Mouse (Mus musculus) mouse embryonic stem cell (cell line): Measurements from ENCODE around the gene Tmed10.

Experiments used
- in situ Hi-C, 2 experiments: fragments of 300-500 bp; cut with MboI; formaldehyde crosslinking; loops; 1 replicate in 1 of 2; 3 replicates in 1 of 2; pipeline ENCODE4 v1.14.3; 2019 to 2020; ENCODE audit warnings: low sequenced_read_pairs in 2 of 2, low pct_unique_long_range_greater_than_20kb in 1 of 2, mixed read lengths in 1 of 2; ENCODE audit not compliant: unreplicated experiment in 1 of 2

Tmed10 gene

DNA sequence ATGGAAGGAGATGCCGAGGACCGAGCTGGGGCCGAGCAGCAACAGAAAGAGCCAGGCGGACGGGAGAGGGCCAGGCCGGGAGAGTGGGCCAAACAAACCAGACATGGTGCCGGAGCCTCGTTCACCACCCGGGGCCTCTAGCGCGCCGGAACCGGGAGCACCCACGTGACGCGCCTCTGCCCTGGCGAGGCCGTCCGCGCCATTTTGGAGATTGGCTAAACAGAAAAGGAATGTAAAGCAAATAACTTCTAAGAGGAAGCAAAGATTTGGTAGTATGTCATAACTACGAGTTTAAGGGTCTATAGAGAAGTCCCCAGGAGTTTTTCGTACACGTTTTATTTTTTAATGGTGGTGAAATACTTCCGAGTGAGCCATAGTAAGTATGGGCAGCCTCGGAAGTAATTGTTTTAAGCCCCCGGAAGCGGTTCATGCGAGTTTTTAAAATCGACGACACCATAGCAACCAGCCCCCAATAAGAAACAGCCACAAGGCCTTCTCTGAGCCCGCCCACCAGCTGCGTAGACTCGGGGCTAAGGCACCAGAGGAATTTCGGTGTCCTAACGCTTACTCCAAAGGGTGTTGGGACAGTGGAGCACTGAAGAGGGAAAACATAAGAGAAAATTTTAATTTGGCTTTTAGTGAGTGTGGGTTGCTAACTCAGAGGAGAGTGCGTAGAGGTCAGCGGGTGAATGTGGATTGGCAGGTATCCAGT, at the start of gene Tmed10:
Gene Tmed10 (minus strand): TSS at position 287 of the 712 bp plus-strand sequence.
- in situ Hi-C loops = loop anchor here (25.0 kb wide), 1 partner anchor 288 kb away; no protein-coding TSS in a partner anchor

DNA sequence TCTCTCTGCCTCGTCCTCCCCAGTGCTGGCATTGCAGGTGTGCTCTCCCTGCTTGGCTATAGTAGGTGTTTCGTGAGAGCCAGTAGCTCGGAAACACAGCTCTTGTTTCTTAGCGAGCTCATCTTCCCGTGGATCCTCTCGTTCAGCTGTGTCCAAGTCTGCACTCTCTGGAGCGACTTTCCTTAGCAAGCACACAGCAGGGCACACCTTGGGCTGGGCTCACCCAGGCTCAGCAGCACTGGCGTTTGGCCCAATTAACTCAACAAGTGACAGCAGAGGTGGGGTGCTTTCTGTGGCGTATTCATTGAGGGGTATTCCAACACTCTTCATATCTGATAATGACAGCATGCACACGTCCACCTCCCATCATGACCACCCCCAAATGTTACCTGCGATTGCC, 48.6 kb upstream of the Tmed10 start:
- in situ Hi-C loops = no loop called here

DNA sequence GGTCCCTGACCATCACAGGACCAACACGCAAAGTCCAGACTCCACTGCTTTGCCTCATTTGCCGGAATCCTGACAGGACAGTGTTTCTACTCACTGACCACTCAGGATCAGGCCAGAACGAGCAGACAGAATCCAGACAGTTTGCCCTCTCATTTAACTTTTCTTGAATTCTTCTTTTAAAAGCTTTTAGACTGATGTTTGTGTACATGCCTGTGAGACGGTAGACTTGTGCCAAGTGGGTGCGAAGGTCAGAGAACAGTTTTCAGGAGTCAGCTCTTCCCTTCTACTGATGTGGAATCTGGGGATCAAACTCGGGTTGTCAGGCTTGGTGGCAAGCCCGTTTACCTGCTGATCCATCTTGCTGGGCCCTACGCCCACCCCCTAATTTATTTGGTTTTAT, 47.9 kb upstream of the Tmed10 start:
- in situ Hi-C loops = no loop called here

DNA sequence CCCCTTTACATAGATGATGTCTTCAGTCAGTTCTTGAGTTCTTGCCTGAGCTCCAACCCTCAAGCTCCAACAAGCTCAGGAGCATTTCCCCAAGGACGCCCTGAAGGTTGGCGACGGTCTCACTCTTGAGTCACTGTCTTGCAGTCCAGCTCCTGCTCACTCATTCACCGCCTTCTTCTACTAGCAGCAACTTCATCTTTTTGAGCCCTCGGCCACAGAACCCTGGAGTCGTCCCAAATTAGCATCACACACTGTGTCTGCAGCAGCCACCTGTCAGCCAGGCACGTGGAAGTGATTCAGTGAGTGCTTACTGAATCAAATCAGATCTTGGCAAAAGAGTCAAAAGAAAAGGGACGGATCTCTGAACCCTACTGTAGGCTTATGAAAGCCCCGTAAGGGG, 46.3 kb upstream of the Tmed10 start:
- in situ Hi-C loops = no loop called here

DNA sequence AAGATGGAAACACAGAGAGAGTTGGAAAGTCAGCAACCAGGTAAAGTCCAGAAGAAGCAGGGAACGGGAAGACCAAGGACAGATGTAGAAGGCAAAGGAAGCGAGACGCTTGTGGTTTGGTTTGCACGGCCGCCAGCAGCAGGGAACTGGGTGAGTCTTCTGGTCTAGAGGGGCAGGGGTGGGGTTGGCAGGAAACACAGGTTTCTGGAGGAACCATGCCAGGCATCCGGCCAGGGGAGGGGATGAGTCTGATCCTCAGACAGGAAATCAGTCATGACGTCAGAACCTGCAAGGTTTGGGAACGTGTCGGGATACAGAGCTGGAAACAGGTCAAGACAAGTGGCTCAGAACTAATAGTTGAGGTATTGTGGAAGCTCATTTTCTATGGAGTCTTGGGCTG, 43.2 kb upstream of the Tmed10 start:
- in situ Hi-C loops = no loop called here

DNA sequence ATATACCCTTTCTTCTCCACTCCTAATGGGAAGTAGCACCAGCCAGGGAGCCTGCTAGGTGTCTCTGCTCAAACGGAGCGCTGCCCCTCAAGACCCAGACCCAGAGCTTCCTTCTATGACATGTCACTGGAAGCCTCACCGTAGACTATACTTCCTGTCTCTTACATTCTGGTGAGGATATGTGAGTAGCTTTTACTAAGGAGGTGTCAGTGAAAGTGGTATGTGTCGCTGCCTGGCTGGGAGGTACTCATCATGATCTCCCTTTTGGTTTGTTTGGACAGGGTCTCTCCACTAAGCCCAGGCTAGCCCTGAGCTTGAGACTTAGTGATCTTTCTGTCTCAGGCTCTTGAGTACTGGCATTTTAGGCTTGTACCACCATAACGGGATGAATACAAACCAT, 41.7 kb upstream of the Tmed10 start:
- in situ Hi-C loops = no loop called here

DNA sequence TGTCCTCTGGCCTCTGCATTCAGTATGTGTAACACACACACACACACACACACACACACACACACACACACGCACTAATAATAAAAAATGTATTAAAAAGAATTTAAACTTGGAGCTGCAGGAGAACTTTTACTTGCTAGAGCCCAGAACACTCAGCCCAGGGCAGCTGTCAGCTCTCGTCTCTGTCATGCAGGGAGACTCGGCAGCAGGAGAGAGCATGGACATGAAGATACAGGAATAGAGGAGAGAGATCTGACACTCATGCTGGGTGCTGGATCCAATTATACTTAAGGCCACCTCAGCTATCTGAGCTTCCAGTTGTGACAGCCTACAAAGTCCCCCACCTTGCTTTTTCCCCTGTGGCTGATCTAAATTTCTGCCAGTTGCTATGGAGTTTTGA, 41.2 kb upstream of the Tmed10 start:
- in situ Hi-C loops = no loop called here

DNA sequence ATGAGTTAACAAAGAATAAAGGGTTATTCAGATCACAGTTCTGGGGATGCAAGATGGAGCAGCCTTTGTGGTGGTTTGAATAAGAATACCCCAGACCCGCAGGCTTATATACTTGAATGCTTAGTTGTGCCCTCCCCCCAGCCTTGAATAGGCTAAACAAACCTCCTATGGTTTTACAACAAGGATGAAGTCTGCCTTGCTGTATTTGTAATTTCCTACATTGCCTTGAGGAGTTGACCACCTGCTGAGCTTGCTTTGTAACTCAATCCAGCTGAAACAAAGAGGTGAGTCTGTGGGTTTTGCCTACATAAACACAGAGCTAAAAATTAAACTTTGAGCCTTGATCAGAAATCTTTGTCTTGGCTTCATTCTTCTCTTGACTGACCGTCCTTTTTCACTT, 36.5 kb upstream of the Tmed10 start:
- in situ Hi-C loops = no loop called here

DNA sequence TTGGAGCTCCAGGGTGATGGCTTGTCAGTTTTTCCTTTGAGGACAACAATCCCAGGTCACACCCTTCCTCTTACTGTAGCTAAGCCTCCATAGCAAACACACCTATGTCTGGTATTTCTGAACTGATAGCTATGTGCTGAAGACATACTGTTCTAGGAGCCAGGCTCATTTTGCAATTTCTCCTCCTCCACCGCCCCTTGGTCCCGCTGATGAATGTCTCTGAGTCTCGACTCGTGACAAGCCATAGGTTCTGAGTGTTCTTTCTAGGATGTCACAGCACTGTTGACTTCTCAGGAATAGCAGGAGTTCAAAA, 23.3 kb upstream of the Tmed10 start:
- in situ Hi-C loops = loop anchor here in 1 of 2 experiments (25.0 kb wide), 1 partner anchor 264 kb away; no protein-coding TSS in a partner anchor

DNA sequence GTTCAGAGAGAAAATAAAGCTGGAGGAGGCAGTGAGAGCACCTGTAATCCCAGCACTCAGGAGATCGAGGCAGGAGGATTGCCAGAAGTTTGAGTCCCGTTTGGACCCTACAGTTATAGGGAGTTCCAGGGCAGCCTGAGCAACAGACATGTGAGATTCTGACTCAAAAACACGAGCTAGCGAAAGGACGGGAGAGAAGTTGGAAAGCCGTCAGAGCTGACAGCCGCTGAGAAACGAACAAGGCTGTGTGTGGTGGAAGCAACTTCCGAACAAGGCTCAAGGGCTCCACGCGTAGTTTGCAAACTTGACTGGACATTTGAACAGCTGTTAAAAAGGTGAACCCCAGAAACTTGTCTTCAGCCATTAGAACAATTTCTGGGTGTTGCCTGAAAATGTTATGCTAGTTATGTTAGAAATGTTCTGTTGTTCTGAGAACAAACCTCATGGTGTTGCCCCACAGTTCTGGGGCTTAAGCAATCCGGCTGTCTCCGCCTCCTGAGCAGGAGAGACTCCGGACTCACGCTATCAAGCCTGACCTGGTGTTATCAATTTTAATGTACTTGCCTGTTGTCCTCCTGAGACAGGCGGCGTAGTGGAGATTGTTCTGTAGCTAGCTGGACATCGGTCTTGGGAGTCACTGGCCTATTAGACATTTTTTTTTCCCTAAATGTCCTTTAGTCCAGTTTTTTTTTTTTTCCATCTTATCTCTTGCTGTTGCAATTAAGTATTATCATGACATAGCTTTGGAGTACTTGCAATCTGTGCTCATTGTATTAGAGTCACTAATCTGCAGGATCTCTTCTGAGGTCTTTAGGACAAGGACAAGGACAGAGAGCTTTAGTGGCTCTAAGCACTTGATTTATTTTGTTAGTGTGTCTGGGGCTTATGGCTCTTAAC, 22.7 kb upstream of the Tmed10 start:
- in situ Hi-C loops = loop anchor here in 1 of 2 experiments (25.0 kb wide), 1 partner anchor 265 kb away; no protein-coding TSS in a partner anchor

DNA sequence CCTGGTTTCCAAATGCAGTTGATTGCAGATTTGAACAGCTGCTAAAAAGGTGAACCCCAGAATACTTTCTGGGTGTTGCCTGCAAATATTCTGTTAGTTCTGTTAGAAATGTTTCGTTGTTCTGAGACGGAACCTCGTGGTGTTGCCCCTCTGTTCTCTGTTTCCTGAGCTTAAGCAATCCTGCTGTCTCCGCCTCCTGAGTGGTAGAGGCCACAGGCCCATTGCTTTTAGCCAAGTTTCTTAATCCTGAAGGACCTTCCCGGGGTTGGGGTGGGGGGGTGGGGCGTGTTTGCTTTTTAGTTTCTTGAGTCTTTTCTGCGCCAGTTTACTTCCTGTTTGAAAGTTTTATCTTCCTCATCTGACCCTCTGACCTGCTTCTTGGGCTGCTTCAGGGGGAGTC, 19.3 kb upstream of the Tmed10 start:
- in situ Hi-C loops = loop anchor here in 1 of 2 experiments (25.0 kb wide), 1 partner anchor 268 kb away; no protein-coding TSS in a partner anchor

DNA sequence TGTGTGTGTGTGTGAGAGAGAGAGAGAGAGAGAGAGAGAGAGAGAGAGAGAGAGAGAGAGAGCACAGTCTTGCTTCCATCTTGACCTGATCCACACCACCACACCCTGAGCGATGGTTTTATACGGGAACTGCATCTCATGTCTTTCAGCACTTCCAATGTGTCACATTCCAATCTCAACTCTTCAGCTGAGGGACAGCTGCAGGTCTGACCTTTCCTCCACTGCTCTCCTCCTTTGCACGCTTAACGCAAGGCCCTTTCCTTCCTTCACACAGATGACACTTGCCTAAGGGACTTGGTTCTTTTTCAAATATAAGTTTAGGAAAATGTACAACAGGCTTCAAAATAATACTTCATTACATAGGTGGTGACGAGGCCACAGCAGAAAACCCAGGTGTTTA, 18.9 kb upstream of the Tmed10 start:
- in situ Hi-C loops = loop anchor here in 1 of 2 experiments (25.0 kb wide), 1 partner anchor 269 kb away; no protein-coding TSS in a partner anchor

DNA sequence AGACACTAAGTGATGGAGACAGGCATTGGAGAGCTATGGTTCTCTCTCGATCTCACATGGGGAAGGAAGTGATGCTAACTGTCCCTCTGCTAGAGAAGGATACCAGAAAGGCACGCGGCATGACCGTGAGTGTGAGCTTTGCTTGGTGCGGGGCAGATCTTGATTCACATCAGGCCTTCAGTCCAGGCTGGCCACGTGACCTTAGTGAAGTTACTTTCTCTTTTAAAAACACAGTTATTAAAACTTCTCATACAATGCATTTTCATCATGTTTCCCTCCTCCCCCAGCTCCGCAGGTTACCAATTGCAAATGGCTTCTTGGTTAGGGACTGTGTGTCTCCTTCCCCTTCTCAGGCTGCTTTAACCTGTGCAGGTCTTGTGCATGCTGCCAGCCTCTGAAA, 16.5 kb upstream of the Tmed10 start:
- in situ Hi-C loops = loop anchor here in 1 of 2 experiments (25.0 kb wide), 1 partner anchor 271 kb away; no protein-coding TSS in a partner anchor

DNA sequence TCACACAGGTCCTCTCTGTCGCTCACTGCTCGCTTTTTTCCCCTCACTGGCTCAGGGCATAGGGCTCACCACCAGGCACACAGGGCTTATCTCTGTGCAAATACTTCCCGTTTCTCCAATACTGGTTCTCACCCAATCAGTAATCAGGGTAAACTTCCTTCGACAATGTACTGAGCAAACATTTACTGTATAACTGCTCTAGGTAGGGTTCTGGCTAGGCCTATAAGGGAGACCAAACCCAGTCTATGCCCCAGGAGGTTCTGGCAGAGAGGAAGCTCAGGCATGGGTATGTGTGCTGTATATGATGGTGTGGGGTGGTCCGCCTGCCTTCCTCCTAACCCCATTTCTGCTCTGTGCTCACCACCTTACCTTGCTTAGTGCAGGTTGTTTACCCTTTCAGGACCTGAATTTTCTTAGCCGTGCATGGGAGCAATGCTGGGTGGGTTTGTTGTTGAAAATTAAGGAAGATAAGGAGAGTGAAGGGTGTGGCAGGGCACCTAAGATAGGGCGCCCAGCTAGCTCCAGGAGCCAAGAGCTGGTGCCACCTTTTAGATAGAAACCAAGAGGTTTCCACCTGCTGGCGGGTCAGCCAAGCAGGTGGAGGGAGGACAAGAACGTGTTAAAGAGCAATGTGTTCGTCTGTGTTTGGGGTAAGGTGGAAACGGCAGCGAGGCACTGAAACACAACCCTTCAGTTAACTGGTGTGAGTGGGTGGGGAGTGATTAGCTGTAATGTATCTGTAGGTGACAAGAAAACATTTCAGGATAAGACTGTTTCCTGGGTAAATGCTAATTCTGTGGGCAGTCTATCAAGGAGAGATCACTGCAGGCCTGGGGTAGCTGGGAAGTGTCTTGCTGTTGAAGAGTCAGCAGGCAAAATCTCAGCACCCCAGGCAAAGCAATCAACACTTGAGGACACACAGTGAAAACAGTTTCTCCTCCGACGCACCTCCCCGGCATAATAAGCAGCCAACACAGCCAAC, 14.8 kb upstream of the Tmed10 start:
- in situ Hi-C loops = loop anchor here in 1 of 2 experiments (5.0 to 25.0 kb wide), 2 partner anchors 93 to 273 kb away; no protein-coding TSS in a partner anchor

DNA sequence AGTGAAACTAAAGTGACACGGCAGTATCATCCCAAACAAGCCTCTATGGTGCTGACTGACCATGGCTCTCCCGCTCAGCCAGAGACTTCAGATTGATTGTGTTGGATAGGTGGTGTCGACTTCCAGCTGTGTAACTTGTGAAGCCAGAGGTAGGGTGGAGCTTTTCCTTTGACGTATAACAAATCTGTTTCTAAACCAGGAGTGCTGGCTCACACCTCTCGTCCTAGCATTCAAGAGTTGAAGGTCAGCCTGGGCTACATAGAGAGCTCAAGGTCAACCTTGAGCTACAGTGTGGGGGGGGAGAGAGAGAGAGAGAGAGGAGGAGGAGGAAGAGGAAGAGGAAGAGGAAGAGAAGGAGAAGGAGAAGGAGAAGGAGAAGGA, 11.3 kb upstream of the Tmed10 start:
- in situ Hi-C loops = loop anchor here in 1 of 2 experiments (5.0 to 25.0 kb wide), 2 partner anchors 96 to 276 kb away; no protein-coding TSS in a partner anchor

DNA sequence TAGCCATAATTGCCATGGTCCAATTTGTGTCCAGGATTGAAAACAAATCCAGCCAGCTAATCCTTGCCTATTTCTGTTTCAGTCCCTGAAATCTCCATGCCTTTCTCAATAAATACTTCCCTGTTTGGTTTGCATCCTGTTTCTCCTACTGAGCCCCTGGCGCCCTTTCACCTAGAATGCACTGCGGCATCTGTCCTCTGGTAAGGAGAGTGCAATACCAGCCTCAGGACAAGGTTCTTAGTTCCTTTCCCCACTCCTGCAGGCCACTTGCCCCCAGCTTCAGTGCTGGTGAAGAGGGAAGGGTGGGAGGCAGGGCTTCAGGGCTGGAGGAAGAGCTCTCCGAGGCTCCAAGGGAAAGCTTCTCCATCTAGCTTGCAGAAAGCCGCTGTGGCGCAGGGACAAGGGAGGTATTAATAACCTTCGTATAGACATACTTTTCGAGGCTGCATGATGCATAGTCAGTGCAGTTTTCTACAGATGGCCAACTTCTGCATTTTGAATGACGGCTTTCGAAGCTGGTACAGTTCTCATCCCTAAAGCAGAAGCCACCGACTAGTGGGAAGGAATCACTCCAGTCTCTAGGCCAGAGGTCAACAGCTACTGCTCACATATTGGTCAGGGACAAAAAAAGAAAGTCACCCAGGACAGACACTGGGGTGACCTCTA, 10.8 kb upstream of the Tmed10 start:
- in situ Hi-C loops = loop anchor here in 1 of 2 experiments (5.0 to 25.0 kb wide), 2 partner anchors 97 to 277 kb away; no protein-coding TSS in a partner anchor

DNA sequence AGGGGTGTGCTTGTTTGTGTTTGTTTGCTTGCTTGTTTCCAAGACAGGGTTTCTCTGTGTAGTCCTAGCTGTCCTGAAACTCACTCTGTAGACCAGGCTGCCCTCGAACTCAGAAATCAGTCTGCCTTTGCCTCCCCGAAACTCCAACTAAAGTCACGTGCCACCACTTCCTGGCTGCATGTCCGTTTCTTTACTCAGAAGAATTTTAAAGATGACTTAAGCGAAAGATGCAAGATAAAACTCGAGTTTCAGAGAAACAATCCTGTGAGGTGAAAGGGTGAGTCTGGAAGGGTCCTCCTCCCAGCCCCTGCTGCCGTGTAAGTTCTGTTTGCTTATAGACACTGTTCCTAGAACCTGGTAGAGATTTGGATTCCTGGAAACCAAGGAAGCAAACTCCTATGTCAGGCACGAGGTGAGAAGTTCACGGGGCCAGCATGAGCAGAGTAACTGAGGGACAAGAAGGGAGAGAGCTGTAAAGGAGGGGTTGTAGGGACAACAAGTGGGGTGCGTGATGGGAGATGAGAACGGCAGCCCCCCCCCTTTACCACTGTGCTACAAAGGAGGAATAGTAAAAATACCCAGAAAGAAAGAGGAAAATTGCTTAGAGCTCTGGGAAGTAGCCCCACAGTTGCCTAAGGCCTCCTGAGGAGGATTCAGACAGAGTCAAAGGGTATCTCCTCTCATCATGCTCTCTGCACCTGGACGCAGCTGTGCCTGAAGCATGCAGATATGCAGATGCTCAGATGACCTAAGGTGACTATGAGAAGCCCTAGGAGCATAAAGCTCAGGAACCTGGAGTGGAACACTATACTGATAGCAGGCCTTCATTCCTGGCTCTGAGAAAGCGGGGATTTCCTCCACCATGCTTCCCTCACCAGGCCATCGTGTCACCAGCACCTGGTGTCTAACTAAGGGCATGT, 8.4 kb upstream of the Tmed10 start:
- in situ Hi-C loops = loop anchor here (5.0 to 25.0 kb wide), 2 partner anchors 104 to 279 kb away; no protein-coding TSS in a partner anchor
